Mouse (Mus musculus): ENCODE measurements around the gene Gm20481.
"Not testable (repeated sequence)": the region's sequence is repeated elsewhere in the genome, so short reads cannot be mapped to it uniquely, and the experiment has no call there.

GRCm38 (mm10) chr17:34995192-34995591 is 25.5 kb downstream of the Gm20481 start:
- not testable (repeated sequence) for TF ChIP-seq CTCF (IDR thresholded peaks at IDR 0.05; ENCODE audit: borderline replicate concordance, control insufficient read depth, extremely low read depth, insufficient read depth, low read length, poor library complexity); POLR2A (IDR thresholded peaks at IDR 0.05; ENCODE audit: control insufficient read depth, extremely low read depth, insufficient read depth, low read length, poor library complexity)

Data from thymus, adult 2 months (tissue).